Mouse (Mus musculus) heart, embryonic 14.5 days (tissue): ENCODE results near the gene Nrg4. TPM values are rescaled to one million over a fixed set of nuclear protein-coding genes. Genes with fewer than 3 reads are reported as not detected.

Source experiments
- ATAC-seq: fragments of 200-750 bp; cut with Nextera tagmentation; 2 replicates; pipeline ENCODE4 v1.8.0; 2017; ENCODE audit warnings: low read depth, moderate TSS enrichment; ENCODE audit not compliant: insufficient number of reproducible peaks, insufficient read depth, low FRiP score
- H3K27ac ChIP-seq, 2 experiments: fragments of 200-500 bp in 1 of 2; fragments of 300-500 bp in 1 of 2; sonication (generic) in 1 of 2; replicated peaks in 1 of 2; 2 replicates each; pipeline ENCODE4 v1.5.1; 2012 to 2014; ENCODE audit warnings: low read depth in 2 of 2, low read length in 2 of 2, control low read depth in 1 of 2, mild to moderate bottlenecking in 1 of 2, mixed read lengths in 1 of 2; ENCODE audit not compliant: control insufficient read depth in 1 of 2, insufficient read depth in 1 of 2
- H3K27me3 ChIP-seq: fragments of 300-500 bp; sonication (generic); 2 replicates; pipeline ENCODE4 v1.6.1; 2014; ENCODE audit warnings: mild to moderate bottlenecking, low read length, control low read depth; ENCODE audit not compliant: control insufficient read depth, insufficient read depth
- H3K36me3 ChIP-seq: fragments of 300-500 bp; sonication (generic); 2 replicates; pipeline ENCODE4 v1.6.1; 2014; ENCODE audit warnings: mild to moderate bottlenecking, control low read depth, low read length, mixed read lengths; ENCODE audit not compliant: control insufficient read depth, insufficient read depth
- H3K4me1 ChIP-seq, 2 experiments: fragments of 200-500 bp in 1 of 2; fragments of 300-500 bp in 1 of 2; sonication (generic) in 1 of 2; 2 replicates each; pipeline ENCODE4 v1.6.1; 2012 to 2014; ENCODE audit warnings: low read length in 2 of 2, control low read depth in 1 of 2, mixed read lengths in 1 of 2; ENCODE audit not compliant: control insufficient read depth in 2 of 2, insufficient read depth in 2 of 2
- H3K4me2 ChIP-seq: fragments of 300-500 bp; sonication (generic); 2 replicates; pipeline ENCODE4 v1.6.1; 2014; ENCODE audit warnings: mild to moderate bottlenecking, low read length
- H3K4me3 ChIP-seq, 2 experiments: fragments of 200-500 bp in 1 of 2; fragments of 300-500 bp in 1 of 2; sonication (generic) in 1 of 2; 2 replicates each; pipeline ENCODE4 v1.5.1; 2012 to 2014; ENCODE audit warnings: low read length in 2 of 2, mild to moderate bottlenecking in 2 of 2, control low read depth in 1 of 2, low read depth in 1 of 2, moderate library complexity in 1 of 2; ENCODE audit not compliant: control insufficient read depth in 1 of 2, insufficient read depth in 1 of 2
- H3K9ac ChIP-seq: fragments of 300-500 bp; sonication (generic); 2 replicates; pipeline ENCODE4 v1.6.1; 2014; ENCODE audit warnings: mild to moderate bottlenecking, low read length
- H3K9me3 ChIP-seq: fragments of 300-500 bp; sonication (generic); 2 replicates; pipeline ENCODE4 v1.6.1; 2016; ENCODE audit warnings: low read length, control low read depth; ENCODE audit not compliant: control insufficient read depth
- WGBS: fragments of 180-500 bp; shearing (Covaris S2); extraction: QIAGEN DNeasy Blood & Tissue Kit; methylation state at CpG from one replicate; pipeline ENCODE4 v1.1.7; 2014; 5-methylcytosine and 5-hydroxymethylcytosine counted together
- polyA plus RNA-seq: library from polyadenylated mRNA; unstranded; fragments of >200 nt; fragmentation: Nextera tagmentation; extraction: Ambion mirVana; gene quantifications from 2 replicates; pipeline ENCODE4 v1.2.1, GENCODE M21; 2014

Gene Nrg4
- polyA plus RNA-seq, 1 experiment from 2014 or later = 1.7 TPM

- no peaks in the 10 kb centered on the region for H3K9me3 ChIP-seq
- no peaks in the 10 kb centered on the region for H3K4me1 ChIP-seq
- ATAC-seq = no peak
- no peaks in the 10 kb centered on the region for H3K27me3 ChIP-seq
- no peak overlapping the region for H3K4me3 ChIP-seq
- no peaks in the 10 kb centered on the region for H3K36me3 ChIP-seq
- H3K4me2 ChIP-seq = no peak overlapping the region
- 72% methylated on average over 8 of the region's 8 CpGs for WGBS
- no peak overlapping the region for H3K27ac ChIP-seq
- H3K9ac ChIP-seq = no peak overlapping the region
Observed at GRCm38 (mm10) chr9:55355270-55355834, 28.7 kb upstream of the Nrg4 start.

- ATAC-seq = no peak
- no peaks in the 10 kb centered on the region for H3K9me3 ChIP-seq
- H3K9ac ChIP-seq = no peak overlapping the region
- no peak overlapping the region for H3K27ac ChIP-seq
- no peaks in the 10 kb centered on the region for H3K4me1 ChIP-seq
- no peak overlapping the region for H3K4me3 ChIP-seq
- 60% methylated on average over 3 of the region's 3 CpGs for WGBS
- H3K4me2 ChIP-seq = no peak overlapping the region
- no peaks in the 10 kb centered on the region for H3K27me3 ChIP-seq
- no peaks in the 10 kb centered on the region for H3K36me3 ChIP-seq
Observed at GRCm38 (mm10) chr9:55354686-55355085, 28.0 kb upstream of the Nrg4 start.

GRCm38 (mm10) chr9:55348664-55349063 is 22.0 kb upstream of the Nrg4 start:
- no peaks in the 10 kb centered on the region for H3K4me1 ChIP-seq
- H3K36me3 ChIP-seq = no peaks in the 10 kb centered on the region
- no peak overlapping the region for H3K4me3 ChIP-seq
- no peak overlapping the region for H3K4me2 ChIP-seq
- no peaks in the 10 kb centered on the region for H3K9me3 ChIP-seq
- H3K27ac ChIP-seq = no peak overlapping the region
- no peak for ATAC-seq
- 72% methylated on average over 3 of the region's 3 CpGs for WGBS
- no peaks in the 10 kb centered on the region for H3K27me3 ChIP-seq
- no peak overlapping the region for H3K9ac ChIP-seq

- H3K4me1 ChIP-seq = no peaks in the 10 kb centered on the region
Observed at GRCm38 (mm10) chr9:55345332-55345731, 18.7 kb upstream of the Nrg4 start.

GRCm38 (mm10) chr9:55344165-55344564 is 17.5 kb upstream of the Nrg4 start:
- Histone ChIP-seq H3K27ac (no peak overlapping the region), H3K4me3 (no peak overlapping the region), H3K9ac (no peak overlapping the region), H3K9me3 (no peaks in the 10 kb centered on the region), H3K4me1 (no peaks in the 10 kb centered on the region), H3K27me3 (no peaks in the 10 kb centered on the region), H3K36me3 (no peaks in the 10 kb centered on the region), H3K4me2 (no peak overlapping the region)
- 73% methylated on average over 7 of the region's 7 CpGs for WGBS
- no peak for ATAC-seq

More at GRCm38 (mm10) chr9:55345332-55345731, 18.7 kb upstream of the Nrg4 start:
- WGBS = 84% methylated on average over 7 of the region's 7 CpGs
- H3K9ac ChIP-seq = no peak overlapping the region
- no peak overlapping the region for H3K4me2 ChIP-seq
- no peaks in the 10 kb centered on the region for H3K36me3 ChIP-seq
- ATAC-seq = no peak
- no peaks in the 10 kb centered on the region for H3K27me3 ChIP-seq
- H3K4me3 ChIP-seq = no peak overlapping the region
- H3K27ac ChIP-seq = no peak overlapping the region
- H3K9me3 ChIP-seq = no peaks in the 10 kb centered on the region

- peak overlapping the region; percentile 22; the same call in 1 of the 2 replicates for H3K4me2 ChIP-seq
Observed at GRCm38 (mm10) chr9:55332949-55333348, 6.3 kb upstream of the Nrg4 start.

GRCm38 (mm10) chr9:55332476-55332875 is 5.8 kb upstream of the Nrg4 start:
- 51% methylated on average over 5 of the region's 5 CpGs for WGBS
- H3K36me3 ChIP-seq = no peaks in the 10 kb centered on the region
- ATAC-seq = no peak
- H3K27ac ChIP-seq = no peak overlapping the region
- no peaks in the 10 kb centered on the region for H3K9me3 ChIP-seq
- H3K4me1 ChIP-seq = peaks cover 3 to 5% of the 10 kb centered on the region in 2 experiments; a peak in 2 of 4 replicates
- no peak overlapping the region for H3K9ac ChIP-seq
- peaks cover 37% of the 10 kb centered on the region for H3K27me3 ChIP-seq
- no peak overlapping the region for H3K4me3 ChIP-seq
- H3K4me2 ChIP-seq = peak overlapping the region; percentile 22; the same call in 1 of the 2 replicates

More at GRCm38 (mm10) chr9:55332949-55333348, 6.3 kb upstream of the Nrg4 start:
- Histone ChIP-seq H3K9me3 (no peaks in the 10 kb centered on the region), H3K36me3 (no peaks in the 10 kb centered on the region), H3K4me3 (no peak overlapping the region), H3K4me1 (peaks cover 3 to 5% of the 10 kb centered on the region in 2 experiments; a peak in 2 of 4 replicates), H3K9ac (no peak overlapping the region), H3K27ac (no peak overlapping the region), H3K27me3 (peaks cover 32% of the 10 kb centered on the region)
- no peak for ATAC-seq
- WGBS = 30% methylated on average over 7 of the region's 7 CpGs

- WGBS = 65% methylated on average over 6 of the region's 6 CpGs
- H3K27ac ChIP-seq = no peak overlapping the region
- no peaks in the 10 kb centered on the region for H3K9me3 ChIP-seq
- H3K27me3 ChIP-seq = peaks cover 57% of the 10 kb centered on the region
- no peak overlapping the region for H3K4me2 ChIP-seq
- no peak for ATAC-seq
- H3K4me3 ChIP-seq = no peak overlapping the region
- H3K36me3 ChIP-seq = no peaks in the 10 kb centered on the region
- H3K4me1 ChIP-seq = peaks cover 3 to 5% of the 10 kb centered on the region in 2 experiments; a peak in 2 of 4 replicates
- no peak overlapping the region for H3K9ac ChIP-seq
Observed at GRCm38 (mm10) chr9:55329401-55329800, 2.8 kb upstream of the Nrg4 start.
